Mouse (Mus musculus): Measurements from ENCODE around the gene H6pd. TPM values are rescaled to one million over a fixed set of nuclear protein-coding genes. Genes with fewer than 3 reads are reported as not detected.

Gene H6pd
- polyA plus RNA-seq (2017; shearing (Covaris generic)): 10 to 100 TPM in 1 of 2 experiments, 1 to 10 TPM in 1; 4.9 to 11.0 TPM

GRCm38 (mm10) chr4:150008853-150009586 lies at the start of gene H6pd:
H6pd (minus strand) TSS chr4:150009023.

GRCm38 (mm10) chr4:149954893-149955439 lies 53.9 kb downstream of the H6pd start, which contains the start of gene Spsb1:
Spsb1 (minus strand) TSS chr4:149955043.

Other genes with a start within 250 kb of the H6pd start
- gene Slc25a33, start 234.7 kb downstream of the H6pd start, polyA plus RNA-seq (2017; shearing (Covaris generic)): 10 to 100 TPM in 1 of 2 experiments, 1 to 10 TPM in 1; 7.9 to 20.7 TPM
- gene Spsb1, start 54.0 kb downstream of the H6pd start, polyA plus RNA-seq (2017; shearing (Covaris generic)): 10 to 100 TPM; 13.8 to 16.3 TPM
- gene Gpr157, start 78.3 kb upstream of the H6pd start, polyA plus RNA-seq (2017; shearing (Covaris generic)): under 1 TPM; 0.25 to 0.58 TPM
- under 1 TPM in 1 of 2 experiments, not detected in 1; 0.05 TPM for gene Slc2a5, start 110.3 kb upstream of the H6pd start, polyA plus RNA-seq (2017; shearing (Covaris generic))
- gene Slc2a7, start 139.9 kb upstream of the H6pd start, polyA plus RNA-seq (2017; shearing (Covaris generic)): not detected
- not detected for gene Car6, start 192.3 kb upstream of the H6pd start, polyA plus RNA-seq (2017; shearing (Covaris generic))
- 1,000 to 10,000 TPM; 1,067 to 1,384 TPM for gene Eno1, start 227.7 kb upstream of the H6pd start, polyA plus RNA-seq (2017; shearing (Covaris generic))

All from activated CD4-positive, CD25-positive, alpha-beta regulatory T cell (primary cell).